Comparison of ENCODE assay signal across 21 mouse cellular contexts in the genomic region with DNA sequence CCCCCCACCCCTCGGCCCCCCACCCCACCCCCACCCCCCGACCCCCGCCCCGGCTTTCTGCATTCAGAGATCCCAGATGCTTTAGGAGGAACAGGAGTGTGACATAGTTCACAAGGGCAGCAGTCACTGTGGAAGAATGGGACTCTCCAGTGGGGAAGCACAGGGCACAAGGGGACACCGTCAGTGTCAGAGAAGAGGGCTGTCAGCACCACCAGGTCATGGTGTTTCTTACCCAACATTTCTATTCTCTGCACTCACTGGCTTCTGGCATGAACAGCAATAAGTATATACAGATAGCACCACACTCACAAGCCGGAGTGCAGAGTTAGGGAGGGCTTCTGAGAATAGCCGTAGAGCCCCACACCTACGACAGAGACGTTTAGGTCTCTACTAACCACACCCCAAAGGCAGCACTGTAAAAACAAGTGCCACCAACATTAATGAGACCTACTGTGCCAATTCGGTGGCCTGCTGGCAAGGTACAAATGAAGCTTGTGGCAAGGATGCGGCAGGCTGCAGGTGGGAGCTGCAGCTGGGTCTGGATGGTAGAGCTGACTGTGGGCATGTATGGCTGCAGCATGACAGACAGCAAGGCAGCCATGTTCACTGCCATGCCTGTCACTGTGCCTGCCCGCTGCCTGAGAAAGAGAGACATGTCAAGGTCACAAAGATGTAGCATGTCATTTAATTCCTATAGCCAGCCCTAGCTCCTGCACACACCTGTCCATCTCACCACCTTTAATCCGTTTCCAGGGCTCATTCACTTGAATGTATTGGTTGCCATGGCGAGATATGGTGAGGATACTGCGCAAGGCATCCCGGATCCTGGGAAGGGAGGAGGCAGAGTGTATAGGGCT. TPM values are rescaled to one million over a fixed set of nuclear protein-coding genes. Genes with fewer than 3 reads are reported as not detected.
DNase-seq lines count a peak whose midpoint lies in the region; ATAC-seq and TF ChIP-seq lines count a peak whose summit lies in the region.
"Had no signal": no experiment of that assay in that cellular context is flagged by ENCODE, and none has a peak within 500 bp of the region (broad histone marks: within the 10 kb centered on the region; RNA-seq: fewer than 3 reads in every experiment).

No protein-coding gene starts in this region.

- ATAC-seq in heart, postnatal 0 days (ENCODE audit: insufficient read depth, low read depth) = peak; percentile 84
- ATAC-seq: activated CD4-positive, CD25-positive, alpha-beta regulatory T cell, adult 4 months had no signal

- DNase-seq in heart, embryonic 10.5 days (ENCODE audit: low spot score) = no peak
- DNase-seq in heart, postnatal 36 days = no peak
- peak; percentile 4 for DNase-seq in kidney, postnatal 10 days
- DNase-seq in kidney, postnatal 25 days = no peak
- peak; percentile 41 for DNase-seq in adipocyte (ENCODE audit: low spot score)
- DNase-seq in heart, postnatal 0 days (ENCODE audit: low spot score) = peak; percentile 72
- DNase-seq in kidney, postnatal 36 days = no peak
- DNase-seq: adrenal gland, postnatal 25 days; cerebellum, adult 18-20 months; kidney, adult 8-10 months; kidney, postnatal 4 days; layer of hippocampus, adult 9-11 months; lung, embryonic 14.5 days; lung, postnatal 36 days; right cerebral cortex, adult 18-20 months had no signal

- H3K4me2 ChIP-seq in heart, postnatal 0 days (ENCODE audit: low read depth, low read length) = no peak overlapping the region
- H3K4me2 ChIP-seq: hindbrain, embryonic 14.5 days; liver, embryonic 11.5 days; lung, embryonic 14.5 days; midbrain, embryonic 12.5 days; neural tube, embryonic 13.5 days had no signal

- TF ChIP-seq CTCF in heart, postnatal 0 days (IDR thresholded peaks at IDR 0.05; ENCODE audit: low read depth) = no peak

- no peaks in the 10 kb centered on the region for H3K9me3 ChIP-seq in heart, embryonic 10.5 days
- H3K9me3 ChIP-seq in heart, postnatal 0 days (replicated peaks; ENCODE audit: control insufficient read depth, low read length) = no peaks in the 10 kb centered on the region
- H3K9me3 ChIP-seq: midbrain, embryonic 12.5 days; neural tube, embryonic 13.5 days had no signal

- peaks cover 37% of the 10 kb centered on the region for H3K4me1 ChIP-seq in heart, embryonic 10.5 days
- peaks cover 18% of the 10 kb centered on the region for H3K4me1 ChIP-seq in heart, postnatal 0 days (ENCODE audit: control insufficient read depth, insufficient read depth)

- 74% methylated on average over 16 of the region's 16 CpGs for WGBS in heart, embryonic 10.5 days
- WGBS in heart, postnatal 0 days = 54% methylated on average over 16 of the region's 16 CpGs

- intact Hi-C loops in heart, postnatal 36 days (cut with DNase I) = no loop called here

- no peak overlapping the region for H3K4me3 ChIP-seq in heart, embryonic 10.5 days
- no peak overlapping the region for H3K4me3 ChIP-seq in heart, postnatal 0 days (ENCODE audit: low read depth, low read length)
- H3K4me3 ChIP-seq: midbrain, embryonic 12.5 days; neural tube, embryonic 13.5 days had no signal

- H3K36me3 ChIP-seq in heart, embryonic 10.5 days = peaks cover 92% of the 10 kb centered on the region
- peaks cover 82% of the 10 kb centered on the region for H3K36me3 ChIP-seq in heart, postnatal 0 days (replicated peaks; ENCODE audit: control insufficient read depth, insufficient read depth, low read length)

- no peak for TF ChIP-seq EP300 in heart, postnatal 0 days (IDR thresholded peaks at IDR 0.05; ENCODE audit: low read depth)

- no peak overlapping the region for H3K9ac ChIP-seq in heart, postnatal 0 days (replicated peaks; ENCODE audit: low read depth, low read length)
- H3K9ac ChIP-seq: hindbrain, embryonic 14.5 days; lung, embryonic 14.5 days; midbrain, embryonic 12.5 days; neural tube, embryonic 13.5 days had no signal

- no peaks in the 10 kb centered on the region for H3K27me3 ChIP-seq in heart, embryonic 10.5 days (ENCODE audit: insufficient read depth, poor library complexity, severe bottlenecking)
- no peaks in the 10 kb centered on the region for H3K27me3 ChIP-seq in heart, postnatal 0 days (ENCODE audit: control insufficient read depth, insufficient read depth, low read length)
- H3K27me3 ChIP-seq: midbrain, embryonic 12.5 days; neural tube, embryonic 13.5 days had no signal

- peak overlapping the region; percentile 11; the same call in 1 of the 2 replicates for H3K27ac ChIP-seq in heart, embryonic 10.5 days
- peak overlapping the region; percentile 55 for H3K27ac ChIP-seq in heart, postnatal 0 days (ENCODE audit: low read depth)
- H3K27ac ChIP-seq: hindbrain, embryonic 14.5 days; midbrain, embryonic 12.5 days; neural tube, embryonic 13.5 days; stomach, postnatal 0 days had no signal

RNA-seq across cellular contexts. Expression of a gene that starts 8.4 kb away (rescaled TPM):
- 11.3 and 16.9 TPM in 2 replicates for polyA plus RNA-seq in heart, embryonic 10.5 days (2016; fragmentation: Nextera tagmentation; extraction: Ambion mirVana)
- total RNA-seq in heart, postnatal 36 days (2021) = 10 to 100 TPM; 22.0 to 24.2 TPM
- total RNA-seq in heart, postnatal 0 days (2014; rRNA removed; ENCODE audit: low replicate concordance) = 8.3 and 8.7 TPM in 2 replicates
- polyA plus RNA-seq in heart, postnatal 0 days (2015; fragmentation: Nextera tagmentation; extraction: Ambion mirVana) = 6.5 and 6.9 TPM in 2 replicates

RNA-seq across cellular contexts. Expression of a gene that starts 14.3 kb away (rescaled TPM):
- 119 and 140 TPM in 2 replicates for polyA plus RNA-seq in heart, embryonic 10.5 days (2016; fragmentation: Nextera tagmentation; extraction: Ambion mirVana)
- total RNA-seq in heart, postnatal 36 days (2021) = 10 to 100 TPM; 41.0 to 46.4 TPM
- total RNA-seq in heart, postnatal 0 days (2014; rRNA removed; ENCODE audit: low replicate concordance) = 48.9 and 68.9 TPM in 2 replicates
- 62.4 and 64.6 TPM in 2 replicates for polyA plus RNA-seq in heart, postnatal 0 days (2015; fragmentation: Nextera tagmentation; extraction: Ambion mirVana)

RNA-seq across cellular contexts. Expression of a gene that starts 24.5 kb away (rescaled TPM):
- polyA plus RNA-seq in heart, embryonic 10.5 days (2016; fragmentation: Nextera tagmentation; extraction: Ambion mirVana) = 0.87 and 3.1 TPM in 2 replicates
- total RNA-seq in heart, postnatal 36 days (2021) = 1 to 10 TPM; 3.1 to 3.6 TPM
- 0.73 and 0.97 TPM in 2 replicates for total RNA-seq in heart, postnatal 0 days (2014; rRNA removed; ENCODE audit: low replicate concordance)
- 1.4 and 1.8 TPM in 2 replicates for polyA plus RNA-seq in heart, postnatal 0 days (2015; fragmentation: Nextera tagmentation; extraction: Ambion mirVana)

RNA-seq across cellular contexts. Expression of a gene that starts 31.1 kb away (rescaled TPM):
- polyA plus RNA-seq in heart, embryonic 10.5 days (2016; fragmentation: Nextera tagmentation; extraction: Ambion mirVana) = 155 and 167 TPM in 2 replicates
- total RNA-seq in heart, postnatal 36 days (2021) = 100 to 1,000 TPM; 144 to 154 TPM
- 175 and 197 TPM in 2 replicates for total RNA-seq in heart, postnatal 0 days (2014; rRNA removed; ENCODE audit: low replicate concordance)
- polyA plus RNA-seq in heart, postnatal 0 days (2015; fragmentation: Nextera tagmentation; extraction: Ambion mirVana) = 149 and 154 TPM in 2 replicates

RNA-seq across cellular contexts. Expression of a gene that starts 34.1 kb away (rescaled TPM):
- 0.41 and 1.4 TPM in 2 replicates for polyA plus RNA-seq in heart, embryonic 10.5 days (2016; fragmentation: Nextera tagmentation; extraction: Ambion mirVana)
- under 1 TPM; 0.41 to 0.92 TPM for total RNA-seq in heart, postnatal 36 days (2021)
- total RNA-seq in heart, postnatal 0 days (2014; rRNA removed; ENCODE audit: low replicate concordance) = 0.12 and 0.27 TPM in 2 replicates
- polyA plus RNA-seq in heart, postnatal 0 days (2015; fragmentation: Nextera tagmentation; extraction: Ambion mirVana) = 0.11 and 0.23 TPM in 2 replicates

Comparison
In these comparisons a context has a peak if more than half of its experiments do, and no peak if none do; other contexts are left out.
1. DNase-seq: peak in kidney, postnatal 10 days (single experiment), adipocyte (single experiment) and heart, postnatal 0 days (single experiment); none in heart, embryonic 10.5 days (single experiment), heart, postnatal 36 days (0 of 2), kidney, postnatal 25 days (0 of 2) and kidney, postnatal 36 days (0 of 2).